Mouse (Mus musculus) embryonic facial prominence, embryonic 14.5 days (tissue): ENCODE results near the gene Cbx4. TPM values are rescaled to one million over a fixed set of nuclear protein-coding genes. Genes with fewer than 3 reads are reported as not detected.

Source experiments
- ATAC-seq: fragments of 200-750 bp; cut with Nextera tagmentation; 2 replicates; pipeline ENCODE4 v1.8.0; 2017; ENCODE audit warnings: low read depth, moderate number of reproducible peaks, moderate TSS enrichment
- DNase-seq: peaks from one replicate; pipeline ENCODE4 v3.0.0-alpha.2; 2015; ENCODE audit warnings: low spot score
- H3K27ac ChIP-seq: fragments of 300-500 bp; sonication (generic); replicated peaks from 2 replicates; pipeline ENCODE4 v1.5.1; 2014; ENCODE audit warnings: low read depth, mild to moderate bottlenecking, low read length, moderate library complexity
- H3K27me3 ChIP-seq: fragments of 300-500 bp; sonication (generic); replicated peaks from 2 replicates; pipeline ENCODE4 v1.6.1; 2014; ENCODE audit warnings: low read length; ENCODE audit not compliant: control insufficient read depth, insufficient read depth
- H3K36me3 ChIP-seq: fragments of 300-500 bp; sonication (generic); 2 replicates; pipeline ENCODE4 v1.6.1; 2014; ENCODE audit warnings: low read length, mixed read lengths; ENCODE audit not compliant: control insufficient read depth, insufficient read depth
- H3K4me1 ChIP-seq: fragments of 300-500 bp; sonication (generic); 2 replicates; pipeline ENCODE4 v1.6.1; 2014; ENCODE audit warnings: antibody characterized with exemption, low read length; ENCODE audit not compliant: control insufficient read depth, insufficient read depth
- H3K4me2 ChIP-seq: fragments of 300-500 bp; sonication (generic); 2 replicates; pipeline ENCODE4 v1.6.1; 2014; ENCODE audit warnings: low read depth, mild to moderate bottlenecking, low read length, moderate library complexity, mixed read lengths
- H3K4me3 ChIP-seq: fragments of 300-500 bp; sonication (generic); 2 replicates; pipeline ENCODE4 v1.5.1; 2014; ENCODE audit warnings: low read depth, mild to moderate bottlenecking, low read length
- H3K9ac ChIP-seq: fragments of 300-500 bp; sonication (generic); 2 replicates; pipeline ENCODE4 v1.6.1; 2014; ENCODE audit warnings: low read depth, mild to moderate bottlenecking, low read length, moderate library complexity, mixed read lengths
- H3K9me3 ChIP-seq: fragments of 300-500 bp; sonication (generic); 2 replicates; pipeline ENCODE4 v1.6.1; 2016; ENCODE audit warnings: low read length; ENCODE audit not compliant: control insufficient read depth
- WGBS: fragments of 180-500 bp; shearing (Covaris S2); extraction: QIAGEN DNeasy Blood & Tissue Kit; methylation state at CpG from one replicate; pipeline ENCODE4 v1.1.7; 2014; 5-methylcytosine and 5-hydroxymethylcytosine counted together
- polyA plus RNA-seq: library from polyadenylated mRNA; unstranded; fragments of >200 nt; fragmentation: Nextera tagmentation; extraction: Ambion mirVana; gene quantifications from 2 replicates; pipeline ENCODE4 v1.2.1, GENCODE M21; 2014

Cbx4 gene
- polyA plus RNA-seq, 1 experiment from 2014 or later, result 11.0 TPM

- Histone ChIP-seq H3K27me3 (peaks cover 39% of the 10 kb centered on the region), H3K9ac (no peak overlapping the region), H3K4me2 (peak overlapping the region; percentile 93), H3K36me3 (peaks cover 33% of the 10 kb centered on the region), H3K27ac (no peak overlapping the region), H3K4me1 (peaks cover 51% of the 10 kb centered on the region), H3K4me3 (peak overlapping the region; percentile 98), H3K9me3 (no peaks in the 10 kb centered on the region)
- no peak for DNase-seq
- no peak for ATAC-seq
- 25% methylated on average over 20 of the region's 20 CpGs for WGBS
Measured at GRCm38 (mm10) chr11:119082638-119083599, 3.1 kb downstream of the Cbx4 start.

- Histone ChIP-seq H3K9me3 (no peaks in the 10 kb centered on the region), H3K4me2 (no peak overlapping the region), H3K4me1 (peaks cover 45% of the 10 kb centered on the region), H3K4me3 (0 out of 2 replicates have a peak overlapping the region, but pooled peaks have one; percentile 8), H3K9ac (no peak overlapping the region; the same call in 1 of the 2 replicates), H3K27me3 (peaks cover 31% of the 10 kb centered on the region), H3K36me3 (peaks cover 37% of the 10 kb centered on the region), H3K27ac (no peak overlapping the region)
- WGBS, result 36% methylated on average over 20 of the region's 21 CpGs
- ATAC-seq, result no peak
- no peak for DNase-seq
Measured at GRCm38 (mm10) chr11:119081839-119082637, 4.0 kb downstream of the Cbx4 start.

- no peak for ATAC-seq
- WGBS, result 46% methylated on average over 32 of the region's 47 CpGs
- H3K4me3 ChIP-seq, result peak overlapping the region; percentile 11; the same call in 1 of the 2 replicates
Measured at GRCm38 (mm10) chr11:119081148-119081838, 4.7 kb downstream of the Cbx4 start.

GRCm38 (mm10) chr11:119080461-119081147, 5.4 kb downstream of the Cbx4 start:
- peaks cover 24% of the 10 kb centered on the region for H3K27me3 ChIP-seq
- ATAC-seq (no peak), DNase-seq (no peak)
- no peaks in the 10 kb centered on the region for H3K9me3 ChIP-seq
- H3K9ac ChIP-seq, result no peak overlapping the region
- peaks cover 37% of the 10 kb centered on the region for H3K36me3 ChIP-seq
- WGBS, result 41% methylated on average over 32 of the region's 33 CpGs
- peaks cover 40% of the 10 kb centered on the region for H3K4me1 ChIP-seq
- no peak overlapping the region for H3K27ac ChIP-seq
- H3K4me2 ChIP-seq, result peak overlapping the region; percentile 2; the same call in 1 of the 2 replicates
- H3K4me3 ChIP-seq, result peak overlapping the region; percentile 11

More at GRCm38 (mm10) chr11:119081148-119081838, 4.7 kb downstream of the Cbx4 start:
- H3K4me2 ChIP-seq, result peak overlapping the region; percentile 2; the same call in 1 of the 2 replicates
- H3K9ac ChIP-seq, result peak overlapping the region; percentile 34; the same call in 1 of the 2 replicates
- no peaks in the 10 kb centered on the region for H3K9me3 ChIP-seq
- peaks cover 40% of the 10 kb centered on the region for H3K4me1 ChIP-seq
- peaks cover 24% of the 10 kb centered on the region for H3K27me3 ChIP-seq
- no peak overlapping the region for H3K27ac ChIP-seq
- DNase-seq, result no peak
- H3K36me3 ChIP-seq, result peaks cover 37% of the 10 kb centered on the region

- H3K4me2 ChIP-seq, result peak overlapping the region; percentile 40
- H3K4me1 ChIP-seq, result peaks cover 36% of the 10 kb centered on the region
- ATAC-seq, result no peak
- no peak overlapping the region for H3K4me3 ChIP-seq
- peak overlapping the region; percentile 52 for H3K9ac ChIP-seq
- H3K27ac ChIP-seq, result no peak overlapping the region
- no peak for DNase-seq
- 49% methylated on average over 7 of the region's 7 CpGs for WGBS
- H3K27me3 ChIP-seq, result peaks cover 24% of the 10 kb centered on the region
- no peaks in the 10 kb centered on the region for H3K9me3 ChIP-seq
- peaks cover 37% of the 10 kb centered on the region for H3K36me3 ChIP-seq
Measured at GRCm38 (mm10) chr11:119079445-119079837, 6.6 kb downstream of the Cbx4 start.

GRCm38 (mm10) chr11:119078691-119079444, 7.2 kb downstream of the Cbx4 start:
- ATAC-seq (peak; percentile 42), DNase-seq (peak; percentile 75)
- no peak overlapping the region for H3K4me3 ChIP-seq
- H3K4me2 ChIP-seq, result peak overlapping the region; percentile 40
- H3K27ac ChIP-seq, result no peak overlapping the region
- peaks cover 24% of the 10 kb centered on the region for H3K27me3 ChIP-seq
- 11% methylated on average over 22 of the region's 27 CpGs for WGBS
- H3K9me3 ChIP-seq, result no peaks in the 10 kb centered on the region
- H3K9ac ChIP-seq, result peak overlapping the region; percentile 52
- H3K4me1 ChIP-seq, result peaks cover 35% of the 10 kb centered on the region
- H3K36me3 ChIP-seq, result peaks cover 37% of the 10 kb centered on the region

GRCm38 (mm10) chr11:119077755-119078154, 8.3 kb downstream of the Cbx4 start:
- ATAC-seq (no peak), DNase-seq (no peak)
- Histone ChIP-seq H3K27me3 (peaks cover 23% of the 10 kb centered on the region), H3K27ac (no peak overlapping the region), H3K36me3 (peaks cover 37% of the 10 kb centered on the region), H3K4me1 (peaks cover 33% of the 10 kb centered on the region), H3K4me2 (no peak overlapping the region), H3K9me3 (no peaks in the 10 kb centered on the region), H3K4me3 (no peak overlapping the region), H3K9ac (no peak overlapping the region)
- 77% methylated on average over 4 of the region's 4 CpGs for WGBS
